Mouse (Mus musculus): ENCODE data around the gene Rpn1.
A peak's percentile ranks its signal among the peaks of the same experiment; 100 is the strongest.
"Not testable (repeated sequence)": the region's sequence is repeated elsewhere in the genome, so short reads cannot be mapped to it uniquely, and the experiment has no call there.

The Rpn1 gene

DNA sequence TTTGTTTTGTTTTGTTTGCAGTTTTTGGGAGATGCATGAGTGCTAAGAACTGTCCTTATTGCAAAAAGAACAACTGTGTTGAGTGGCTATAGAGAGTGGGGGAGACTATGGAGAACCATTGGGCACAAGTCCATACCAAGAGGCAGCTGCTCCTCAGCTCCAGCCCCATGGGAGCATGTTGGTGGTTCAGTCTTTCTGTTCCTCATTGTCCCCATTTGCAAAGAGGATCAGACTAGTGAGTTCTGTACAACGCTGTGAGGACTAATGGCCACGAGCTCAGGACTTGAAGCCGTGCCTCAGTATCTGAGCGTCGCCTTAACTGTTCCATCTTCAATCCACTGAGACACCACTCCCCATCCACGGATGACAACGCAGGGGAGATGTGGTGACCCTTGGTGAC is 36.5 kb downstream of the Rpn1 start:
- DNase-seq (ENCODE audit: low read depth, low spot score), result no peak

DNA sequence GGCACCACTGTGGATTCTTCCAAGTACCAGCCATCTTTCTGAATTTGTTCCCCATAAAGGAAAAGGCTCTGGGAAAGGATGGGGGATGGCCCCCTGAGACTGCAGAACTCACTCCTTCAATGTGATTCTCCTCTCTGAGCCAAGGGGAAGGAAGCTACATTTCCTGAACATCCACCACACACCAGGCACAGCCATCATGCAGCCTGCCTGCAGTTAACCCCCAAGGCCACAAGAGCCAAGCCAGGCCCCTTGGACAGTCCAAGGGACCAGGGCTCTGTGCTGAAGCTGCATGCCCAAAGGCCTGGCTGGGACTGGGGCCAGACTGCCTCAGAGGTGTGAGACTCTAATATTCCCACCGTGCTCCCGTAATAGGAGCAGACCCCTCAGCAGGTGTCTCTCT is 37.5 kb downstream of the Rpn1 start:
- DNase-seq (ENCODE audit: low read depth, low spot score), result no peak

DNA sequence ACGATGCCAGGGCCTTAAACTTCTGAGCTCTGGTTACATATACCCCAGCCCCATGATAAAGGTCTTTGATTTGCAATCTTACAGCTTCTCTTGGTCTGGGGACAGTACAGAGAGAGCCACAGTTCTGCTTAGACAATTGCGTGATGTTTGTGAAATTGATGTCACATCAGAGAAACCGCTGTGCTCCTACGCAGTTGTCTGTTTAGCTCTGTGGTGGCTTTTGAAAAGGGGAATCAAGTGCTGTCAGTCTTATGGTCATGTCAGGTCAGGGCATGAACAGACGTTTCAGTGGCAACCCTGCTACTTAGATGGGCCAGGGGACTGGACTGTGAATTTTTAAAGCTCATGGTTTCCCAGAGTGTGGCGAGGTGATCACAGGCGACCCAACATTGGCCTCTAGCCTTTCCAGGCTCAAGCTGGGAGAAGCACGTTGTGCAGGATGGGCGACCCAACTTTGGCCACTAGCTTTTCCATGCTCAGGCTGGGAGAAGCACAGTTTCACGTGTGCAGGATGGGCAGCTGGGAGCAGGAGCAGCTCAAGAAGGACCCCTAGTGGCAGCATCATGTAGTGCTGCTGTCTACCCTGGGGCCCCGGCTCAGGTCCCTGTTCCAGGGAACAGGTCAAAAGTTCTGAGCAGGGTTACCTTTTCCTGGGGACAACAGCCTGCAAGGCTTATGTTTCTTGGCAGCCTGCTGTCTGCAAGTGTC is 39.0 kb downstream of the Rpn1 start:
- peak; percentile 43 for DNase-seq (ENCODE audit: low read depth, low spot score)

DNA sequence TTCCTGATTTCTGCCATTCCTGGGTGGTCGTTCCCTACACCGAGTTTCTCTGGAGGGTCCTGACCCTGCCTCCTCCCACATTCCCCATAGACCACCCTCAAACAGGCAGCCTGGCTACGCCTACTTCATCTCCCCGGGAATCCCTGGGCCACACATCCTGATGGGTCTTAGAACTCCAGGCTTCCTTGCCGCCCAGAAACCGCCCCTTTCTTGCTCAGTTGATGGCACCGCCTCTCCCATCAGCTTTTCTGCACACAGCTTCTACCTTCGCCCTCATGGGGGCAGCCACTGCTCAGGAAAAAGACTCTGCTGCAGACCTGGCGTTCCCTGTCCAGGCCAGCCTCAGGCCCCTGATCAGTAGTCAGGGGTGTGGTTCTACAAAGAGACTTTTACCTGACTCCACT is 39.6 kb downstream of the Rpn1 start:
- DNase-seq (ENCODE audit: low read depth, low spot score), result peak; percentile 65

DNA sequence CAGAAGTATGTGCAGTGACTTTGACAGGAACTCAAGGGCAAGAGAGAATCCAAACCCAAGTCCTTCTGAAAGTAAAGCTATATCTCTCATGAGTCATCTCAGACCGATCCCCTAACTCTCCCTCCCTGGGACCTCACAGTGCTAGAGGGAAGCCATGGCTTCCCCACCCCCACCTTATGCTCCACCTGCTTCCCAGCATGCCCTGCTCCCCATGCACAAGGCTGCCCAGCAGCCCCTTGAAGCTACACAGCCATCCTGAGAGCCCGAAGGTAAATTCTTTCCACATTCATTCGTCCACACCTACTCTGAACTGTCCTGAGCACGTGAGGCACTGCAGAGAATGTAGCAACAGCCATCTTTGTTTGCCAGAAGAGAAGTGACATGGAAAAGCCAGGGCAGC is 40.3 kb downstream of the Rpn1 start:
- DNase-seq (ENCODE audit: low read depth, low spot score), result no peak

DNA sequence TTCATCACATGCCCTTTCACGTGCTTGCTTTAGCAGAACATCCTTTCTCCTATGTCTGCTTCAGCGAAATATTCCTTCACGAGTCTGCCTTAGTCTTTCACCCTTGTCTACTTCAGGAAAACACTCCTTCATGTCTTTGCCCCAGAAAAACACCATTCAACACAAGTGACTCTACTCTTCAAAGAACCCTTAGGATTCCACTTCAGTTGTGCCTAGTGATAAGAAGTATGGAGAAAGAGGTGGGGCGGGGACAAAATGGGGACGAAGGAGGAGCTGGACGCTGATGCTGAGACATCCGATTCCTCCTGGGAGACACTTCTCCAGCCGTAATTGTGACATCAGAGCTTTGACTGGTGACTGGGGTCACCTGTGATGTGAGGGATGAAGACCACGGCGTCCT is 41.5 kb downstream of the Rpn1 start:
- not testable (repeated sequence) for DNase-seq (ENCODE audit: low read depth, low spot score)

DNA sequence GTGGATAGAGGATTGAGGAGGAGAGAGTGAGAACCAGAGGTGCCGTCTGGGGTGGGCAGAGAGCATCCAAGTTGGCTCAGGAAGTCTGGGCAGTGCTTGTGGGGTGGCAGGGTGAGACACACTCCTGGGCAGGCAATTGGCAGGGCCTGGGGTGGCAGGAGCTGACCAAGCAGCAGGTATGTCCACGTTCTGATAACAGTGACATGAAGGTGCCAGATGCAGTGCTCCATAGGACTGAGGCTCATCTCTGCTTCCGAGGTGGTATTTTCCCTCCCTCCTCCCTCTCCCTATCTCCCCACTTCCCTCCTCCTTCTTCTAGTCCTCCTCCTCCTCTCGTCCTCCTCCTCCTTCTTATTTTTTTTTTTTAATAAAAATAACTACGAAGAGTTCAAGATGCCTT is 47.2 kb downstream of the Rpn1 start:
- no peak for DNase-seq (ENCODE audit: low read depth, low spot score)

DNA sequence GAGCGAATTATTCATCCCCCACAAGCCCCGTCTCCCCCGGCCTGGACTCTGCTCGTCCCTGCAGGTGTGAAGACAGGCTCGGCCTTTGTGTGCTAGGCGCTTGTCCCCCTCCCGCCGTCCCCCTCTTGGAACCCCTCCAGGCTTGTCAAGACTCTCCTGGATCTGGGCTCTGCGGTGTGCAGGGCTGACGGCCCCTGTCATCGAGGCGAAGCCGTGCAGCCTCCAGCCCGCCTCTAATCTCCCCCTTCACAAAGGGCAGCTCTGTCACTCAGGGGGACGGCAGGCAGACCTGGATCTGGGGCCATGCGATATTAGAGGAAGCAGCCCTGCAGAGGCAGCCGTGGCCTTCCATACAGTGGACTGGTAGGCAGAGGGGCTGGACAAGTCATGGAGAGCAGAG is 47.8 kb downstream of the Rpn1 start:
- DNase-seq (ENCODE audit: low read depth, low spot score), result no peak

DNA sequence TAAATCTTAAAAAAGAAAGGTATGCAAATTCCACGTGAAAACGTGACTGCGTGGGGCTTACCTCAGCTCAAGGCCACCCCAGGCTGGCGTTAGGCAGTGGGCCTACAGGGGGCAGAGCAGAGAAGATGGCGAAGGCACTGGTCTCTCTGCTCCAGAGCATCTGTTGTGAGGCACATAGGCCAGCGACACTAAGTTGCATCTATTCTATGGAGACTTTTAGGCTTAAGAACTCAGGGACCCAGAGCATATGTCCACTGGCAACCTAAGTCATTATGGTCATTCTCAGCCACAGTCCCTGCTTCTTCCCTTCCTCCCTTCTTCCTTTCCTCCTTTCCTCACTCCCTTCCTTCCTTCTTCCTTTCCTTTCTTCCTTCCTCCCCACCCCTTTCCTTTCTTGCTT is 48.8 kb downstream of the Rpn1 start:
- no peak for DNase-seq (ENCODE audit: low read depth, low spot score)

DNA sequence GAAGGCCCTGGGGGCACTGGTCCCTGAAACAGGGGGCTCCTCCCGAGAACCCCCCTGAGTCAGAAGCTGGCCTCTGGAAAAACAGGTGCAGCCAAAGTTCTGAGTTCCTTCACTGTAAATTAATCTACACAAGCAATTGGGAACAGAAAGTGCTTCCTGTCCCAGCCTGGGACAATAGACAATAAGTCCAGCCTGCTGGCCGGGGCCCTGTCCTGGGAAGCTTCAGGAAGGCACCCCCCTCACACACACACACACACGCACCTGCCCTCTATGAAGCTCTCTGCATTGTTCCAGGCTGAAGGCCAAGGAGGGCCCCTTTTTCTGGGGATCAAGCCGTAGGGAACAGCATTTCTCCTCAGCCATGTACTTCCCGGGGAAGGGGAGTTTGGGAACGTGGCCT is 49.6 kb downstream of the Rpn1 start:
- no peak for DNase-seq (ENCODE audit: low read depth, low spot score)

DNA sequence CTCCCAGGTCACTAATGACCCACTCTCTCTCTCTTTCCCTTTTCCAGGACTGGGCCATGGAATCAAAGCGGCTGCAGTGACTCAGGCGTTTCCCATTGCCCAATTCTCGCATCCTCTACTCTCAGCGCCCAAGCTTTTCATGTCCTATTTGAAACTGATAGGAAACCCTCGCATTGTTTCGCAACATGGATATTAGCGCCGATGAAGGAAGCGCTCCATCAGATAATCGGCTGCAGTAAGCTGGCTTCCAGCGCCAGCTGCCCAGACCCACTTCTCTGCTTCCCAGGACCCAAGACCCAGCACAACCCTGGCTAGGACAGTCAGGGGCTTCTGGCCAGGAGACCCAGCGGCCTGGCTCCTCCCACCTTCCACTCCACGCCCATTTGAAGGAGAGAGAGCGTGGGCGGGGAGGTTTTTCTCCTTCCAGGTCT is 51.9 kb downstream of the Rpn1 start:
- no peak for DNase-seq (ENCODE audit: low read depth, low spot score)

DNA sequence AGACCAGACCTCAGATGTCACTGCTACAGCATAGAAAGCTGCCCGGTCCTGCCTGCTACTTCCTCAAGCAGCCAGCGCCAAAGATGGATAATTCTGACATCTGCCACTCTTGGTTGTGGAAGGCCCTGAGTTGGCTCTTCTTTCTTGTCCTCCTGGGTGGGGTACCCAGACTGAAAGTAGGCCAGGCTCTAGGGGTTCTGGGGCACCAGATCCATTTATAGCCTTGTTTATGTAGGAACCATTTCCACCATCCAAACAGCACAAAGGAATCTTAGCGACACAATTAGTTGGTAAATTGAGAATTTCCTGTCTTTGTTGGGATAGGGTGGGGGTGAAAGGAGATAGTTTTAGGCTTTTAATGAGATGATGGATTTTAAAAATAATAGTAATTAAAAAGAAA is 54.2 kb downstream of the Rpn1 start:
- no peak for DNase-seq (ENCODE audit: low read depth, low spot score)

DNA sequence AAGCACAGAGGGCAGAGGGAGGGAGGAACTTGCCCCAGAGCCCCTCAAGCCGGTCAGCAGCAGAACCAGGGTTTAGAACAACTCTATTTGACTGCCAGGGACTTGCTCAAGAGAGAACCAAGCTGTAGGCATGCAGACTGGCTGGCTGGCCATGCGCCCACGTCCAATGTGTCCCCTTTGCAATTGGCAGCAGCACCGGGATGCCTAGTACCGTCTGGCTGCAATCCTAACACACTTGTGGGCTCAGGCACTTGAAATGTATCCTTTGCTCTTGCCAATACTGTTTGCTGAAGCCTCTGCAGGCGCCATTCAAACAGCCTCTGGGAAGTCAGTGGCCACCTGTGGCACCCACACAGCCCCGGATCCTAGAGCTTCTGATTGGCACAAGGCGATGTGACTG is 56.0 kb downstream of the Rpn1 start:
- DNase-seq (ENCODE audit: low read depth, low spot score), result no peak

DNA sequence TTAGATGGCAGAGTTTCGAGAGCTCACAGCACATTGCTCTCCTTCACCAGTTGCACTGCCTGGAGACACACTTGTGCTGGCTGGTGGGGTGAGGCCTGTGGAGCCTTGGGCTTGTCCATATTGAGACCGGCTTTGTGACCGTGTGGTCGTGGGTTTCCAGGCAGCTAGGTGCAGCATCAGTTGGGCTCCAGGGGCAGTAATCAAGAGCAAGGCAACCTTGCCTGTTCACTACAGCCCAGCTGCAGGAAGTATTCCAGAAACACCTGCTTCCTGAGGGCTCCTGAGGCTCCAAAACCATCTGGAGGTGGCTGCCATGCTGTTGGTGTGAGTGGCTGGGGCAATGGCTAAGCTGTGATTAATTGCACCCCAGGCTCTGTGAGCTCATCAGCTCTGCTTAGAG is 61.5 kb downstream of the Rpn1 start:
- peak; percentile 28 for DNase-seq (ENCODE audit: low read depth, low spot score)

DNA sequence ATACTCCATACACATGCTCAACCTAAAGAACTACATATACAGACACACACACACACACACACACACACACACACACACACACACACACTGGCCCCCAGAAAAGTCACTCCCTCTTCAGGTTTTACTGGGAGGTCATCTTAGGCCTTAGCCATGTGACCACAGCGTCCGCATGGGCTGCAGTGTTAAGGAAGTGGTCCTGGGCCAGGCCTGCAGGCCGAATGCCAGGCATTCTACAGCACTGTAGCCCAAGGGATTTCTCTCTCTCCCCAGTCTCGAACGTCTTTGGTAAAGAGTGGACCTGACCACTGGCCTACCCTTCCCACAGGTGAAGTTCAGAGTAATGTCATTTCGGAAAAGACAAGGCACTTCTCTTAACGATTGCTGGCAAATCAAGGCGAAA is 62.3 kb downstream of the Rpn1 start:
- no peak for DNase-seq (ENCODE audit: low read depth, low spot score)

DNA sequence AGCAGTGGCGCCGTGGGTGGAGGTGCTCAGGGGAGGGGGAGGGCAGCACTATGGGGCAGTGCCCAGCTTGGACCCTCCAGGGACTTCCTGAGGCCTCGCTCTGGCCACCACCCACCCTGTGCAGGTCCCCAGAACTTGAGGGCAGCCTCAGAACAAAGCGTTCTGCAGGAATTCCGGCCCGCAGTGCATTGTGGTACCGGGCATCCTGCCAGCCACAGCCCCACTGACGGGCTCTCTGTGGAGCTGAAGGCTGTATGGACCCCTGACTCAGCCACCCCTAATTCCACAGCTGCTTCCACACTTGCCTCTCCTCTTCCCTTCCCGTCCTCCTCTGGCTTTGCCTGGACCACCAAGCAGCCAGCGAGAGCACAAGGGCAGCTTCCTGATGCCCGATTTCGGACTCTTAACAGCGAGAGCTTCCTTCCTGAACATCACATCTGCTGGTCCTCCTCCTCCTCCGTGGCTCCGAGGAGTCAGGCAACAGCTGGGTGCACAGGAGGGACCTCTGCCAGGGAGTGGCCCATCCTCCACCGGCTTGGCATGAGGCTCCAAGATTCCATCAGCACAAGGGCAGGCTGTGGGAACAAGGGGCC is 63.2 kb downstream of the Rpn1 start:
- DNase-seq (ENCODE audit: low read depth, low spot score), result no peak

DNA sequence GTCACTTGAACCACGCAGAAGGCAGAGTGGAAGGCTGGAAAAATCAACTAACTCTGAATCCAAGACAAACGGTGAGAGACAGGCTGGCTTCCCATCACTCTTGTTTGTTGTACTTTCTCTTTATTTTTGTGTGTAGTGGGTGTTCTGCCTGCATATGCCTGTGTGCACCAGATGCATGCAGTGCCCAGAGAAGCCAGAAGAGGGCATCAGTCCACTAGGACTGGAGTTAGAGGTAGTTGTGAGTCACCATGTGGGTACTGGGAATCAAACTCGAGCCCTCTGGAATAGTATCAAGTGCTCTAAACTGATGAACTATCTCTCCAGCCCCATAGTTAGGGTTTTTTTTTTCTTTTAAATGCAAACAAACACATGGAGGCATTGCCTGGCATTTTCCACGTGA is 67.1 kb downstream of the Rpn1 start:
- DNase-seq (ENCODE audit: low read depth, low spot score), result no peak

DNA sequence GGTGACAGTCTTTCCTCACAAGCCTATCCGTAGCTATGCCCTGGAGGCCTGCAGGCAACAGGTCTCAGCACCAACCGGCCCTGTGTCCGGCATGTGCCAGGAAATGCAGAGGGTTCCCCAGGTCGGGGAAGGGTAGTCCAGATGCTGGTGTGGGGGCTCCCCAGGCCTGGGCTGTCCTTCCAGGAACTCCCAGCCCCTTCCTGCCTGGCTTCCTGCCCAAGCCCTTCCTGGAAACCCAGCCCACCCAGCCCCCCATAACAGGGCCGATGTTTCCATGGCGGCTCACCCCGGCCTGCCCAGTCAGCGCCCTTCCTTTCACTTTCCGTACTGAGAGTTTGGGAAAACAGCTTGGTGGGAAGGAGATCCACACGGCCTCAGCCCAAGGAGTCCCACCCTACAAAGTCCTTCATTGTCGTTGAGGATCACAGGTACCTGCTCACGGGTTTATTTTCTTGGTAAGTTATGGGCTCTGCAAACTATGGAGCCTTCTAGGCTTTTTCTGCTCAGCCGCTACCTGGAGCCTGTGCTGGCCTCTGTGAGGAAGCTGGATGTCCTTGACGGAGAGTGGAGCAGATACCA is 67.9 kb downstream of the Rpn1 start:
- DNase-seq (ENCODE audit: low read depth, low spot score), result no peak

DNA sequence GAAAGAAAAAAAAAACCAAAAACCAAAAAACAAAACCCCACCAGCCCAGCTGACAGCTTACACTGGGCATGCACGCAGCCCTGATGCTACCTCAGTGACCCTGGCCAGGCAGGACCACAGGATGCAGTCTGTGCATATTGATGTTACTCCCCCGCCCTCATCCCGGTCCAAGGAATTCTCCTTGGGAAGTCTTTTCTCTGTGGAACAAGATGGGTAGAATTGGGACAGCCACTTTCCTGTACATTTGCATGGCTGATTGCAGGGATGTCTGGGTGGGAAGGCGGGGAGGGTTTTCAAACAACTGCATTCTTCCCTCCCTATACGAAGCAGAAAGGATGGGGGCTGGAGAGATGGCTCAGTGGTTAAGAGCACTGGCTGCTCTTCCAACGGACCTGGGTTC is 68.7 kb downstream of the Rpn1 start:
- no peak for DNase-seq (ENCODE audit: low read depth, low spot score)
